Mouse (Mus musculus): ENCODE data around the gene Cfap65. TPM values are rescaled to one million over a fixed set of nuclear protein-coding genes. Genes with fewer than 3 reads are reported as not detected.

Cfap65 gene
- polyA plus RNA-seq, 1 experiment from 2014 or later: not detected

GRCm38 (mm10) chr1:74894966-74895365 is 40.4 kb downstream of the Cfap65 start:
- TF ChIP-seq CTCF (IDR thresholded peaks at IDR 0.05): no peak
- no peak for ATAC-seq
- DNase-seq (ENCODE audit: low read depth, low spot score): no peak
- in situ Hi-C loops (cut with MboI; ENCODE audit: low pct_unique_long_range_greater_than_20kb): no loop called here
- ChIA-PET POLR2A (interaction anchor here (0.6 kb wide), 1 partner anchor 11 kb away, joined by 4 read pairs; no protein-coding TSS in a partner anchor), CTCF (interaction anchor here (0.6 to 1.4 kb wide), 9 partner anchors 13 to 156 kb away, joined by 3 to 5 read pairs (median 3); no protein-coding TSS in a partner anchor)
- H3K27me3 ChIP-seq: peaks cover 57% of the 10 kb centered on the region

GRCm38 (mm10) chr1:74893134-74893855 is 42.1 kb downstream of the Cfap65 start, which contains the start of gene Cryba2:
Gene Cryba2 (minus strand): TSS chr1:74893143.
- DNase-seq (ENCODE audit: low read depth, low spot score): no peak
- in situ Hi-C loops (cut with MboI; ENCODE audit: low pct_unique_long_range_greater_than_20kb): no loop called here

GRCm38 (mm10) chr1:74892351-74893133 is 42.9 kb downstream of the Cfap65 start:
- no peak for TF ChIP-seq CTCF (IDR thresholded peaks at IDR 0.05)
- DNase-seq (ENCODE audit: low read depth, low spot score): no peak
- peaks cover 52% of the 10 kb centered on the region for H3K27me3 ChIP-seq
- ATAC-seq: no peak
- POLR2A ChIA-PET: no interaction called here
- CTCF ChIA-PET: no interaction called here
- in situ Hi-C loops (cut with MboI; ENCODE audit: low pct_unique_long_range_greater_than_20kb): no loop called here

More at GRCm38 (mm10) chr1:74893134-74893855, 42.1 kb downstream of the Cfap65 start, which contains the start of gene Cryba2:
- peak; percentile 36 for ATAC-seq
- CTCF ChIA-PET: interaction anchor here (1.2 to 1.4 kb wide), 4 partner anchors 12 to 158 kb away, joined by 3 to 5 read pairs (median 4); no protein-coding TSS in a partner anchor
- TF ChIP-seq CTCF (IDR thresholded peaks at IDR 0.05): no peak
- H3K27me3 ChIP-seq: peaks cover 53% of the 10 kb centered on the region
- POLR2A ChIA-PET: interaction anchor here (0.5 kb wide), 1 partner anchor 11 kb away, joined by 3 read pairs; no protein-coding TSS in a partner anchor

GRCm38 (mm10) chr1:74891513-74891912 is 43.9 kb downstream of the Cfap65 start:
- TF ChIP-seq CTCF (IDR thresholded peaks at IDR 0.05): no peak
- CTCF ChIA-PET: no interaction called here
- peaks cover 52% of the 10 kb centered on the region for H3K27me3 ChIP-seq
- in situ Hi-C loops (cut with MboI; ENCODE audit: low pct_unique_long_range_greater_than_20kb): no loop called here
- ATAC-seq (no peak), DNase-seq (ENCODE audit: low read depth, low spot score) (no peak)
- POLR2A ChIA-PET: no interaction called here

- in situ Hi-C loops (cut with MboI; ENCODE audit: low pct_unique_long_range_greater_than_20kb): no loop called here
- DNase-seq (ENCODE audit: low read depth, low spot score) (no peak), ATAC-seq (no peak)
- ChIA-PET POLR2A (no interaction called here), CTCF (no interaction called here)
- no peak for TF ChIP-seq CTCF (IDR thresholded peaks at IDR 0.05)
- H3K27me3 ChIP-seq: peaks cover 72% of the 10 kb centered on the region
These were observed 49.9 kb downstream of the Cfap65 start, which contains the start of gene Fev for GRCm38 (mm10) chr1:74885369-74886042. Gene Fev (minus strand): TSS chr1:74885419.

- peaks cover 71% of the 10 kb centered on the region for H3K27me3 ChIP-seq
- no peak for TF ChIP-seq CTCF (IDR thresholded peaks at IDR 0.05)
- ChIA-PET CTCF (no interaction called here), POLR2A (interaction anchor here (0.5 kb wide), 1 partner anchor 11 kb away, joined by 4 read pairs; no protein-coding TSS in a partner anchor)
- in situ Hi-C loops (cut with MboI; ENCODE audit: low pct_unique_long_range_greater_than_20kb): no loop called here
- DNase-seq (ENCODE audit: low read depth, low spot score) (no peak), ATAC-seq (no peak)
These were observed 50.9 kb downstream of the Cfap65 start for GRCm38 (mm10) chr1:74884196-74885141.

GRCm38 (mm10) chr1:74883441-74883840 is 52.0 kb downstream of the Cfap65 start:
- DNase-seq (ENCODE audit: low read depth, low spot score) (no peak), ATAC-seq (no peak)
- TF ChIP-seq CTCF (IDR thresholded peaks at IDR 0.05): no peak
- H3K27me3 ChIP-seq: peaks cover 77% of the 10 kb centered on the region
- ChIA-PET POLR2A (interaction anchor here (0.5 kb wide), 1 partner anchor 12 kb away, joined by 4 read pairs; no protein-coding TSS in a partner anchor), CTCF (no interaction called here)
- in situ Hi-C loops (cut with MboI; ENCODE audit: low pct_unique_long_range_greater_than_20kb): no loop called here

GRCm38 (mm10) chr1:74882828-74883227 is 52.6 kb downstream of the Cfap65 start:
- TF ChIP-seq CTCF (IDR thresholded peaks at IDR 0.05): no peak
- DNase-seq (ENCODE audit: low read depth, low spot score) (no peak), ATAC-seq (no peak)
- H3K27me3 ChIP-seq: peaks cover 72% of the 10 kb centered on the region
- ChIA-PET CTCF (no interaction called here), POLR2A (no interaction called here)
- in situ Hi-C loops (cut with MboI; ENCODE audit: low pct_unique_long_range_greater_than_20kb): no loop called here

GRCm38 (mm10) chr1:74882055-74882734 is 53.2 kb downstream of the Cfap65 start:
- CTCF ChIA-PET: interaction anchor here (1.9 kb wide), 1 partner anchor 12 kb away, joined by 5 read pairs; no protein-coding TSS in a partner anchor
- in situ Hi-C loops (cut with MboI; ENCODE audit: low pct_unique_long_range_greater_than_20kb): no loop called here
- no peak for ATAC-seq
- TF ChIP-seq CTCF (IDR thresholded peaks at IDR 0.05): no peak
- H3K27me3 ChIP-seq: peaks cover 72% of the 10 kb centered on the region
- POLR2A ChIA-PET: interaction anchor here (0.7 kb wide), 2 partner anchors 12 to 170 kb away, joined by 3 to 8 read pairs; no protein-coding TSS in a partner anchor
- DNase-seq (ENCODE audit: low read depth, low spot score): no peak
